Mouse (Mus musculus): ENCODE data around the gene Wnt1.

Gene Wnt1

GRCm38 (mm10) chr15:98837006-98837742 is 47.5 kb downstream of the Wnt1 start:
- DNase-seq (ENCODE audit: low spot score), result no peak

DNA sequence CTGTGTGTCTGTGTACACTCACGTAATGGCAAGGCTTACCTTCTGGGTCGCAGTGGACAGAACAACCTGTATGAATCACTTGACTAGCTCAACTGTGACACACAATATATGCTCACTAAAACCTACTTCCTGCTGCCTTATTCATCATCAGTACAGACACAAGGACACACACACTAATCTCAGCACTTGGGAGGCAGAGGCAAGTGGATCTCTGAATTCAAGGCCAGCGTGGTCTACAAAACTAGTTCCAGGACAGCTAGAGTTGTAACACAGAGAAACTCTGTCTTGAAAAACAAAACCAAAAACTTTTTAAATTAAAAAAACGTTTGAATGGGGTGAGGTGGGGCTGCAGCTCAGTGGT is 48.1 kb downstream of the Wnt1 start:
- DNase-seq (ENCODE audit: low spot score), result no peak

- no peak for DNase-seq (ENCODE audit: low spot score)
Observed at GRCm38 (mm10) chr15:98839161-98839560, 49.5 kb downstream of the Wnt1 start.

- DNase-seq (ENCODE audit: low spot score), result no peak
Observed at GRCm38 (mm10) chr15:98839671-98840585, 50.3 kb downstream of the Wnt1 start.

Measured in layer of hippocampus, adult 9-10 months (tissue).